ENCODE assay signal across 7 mouse cellular contexts in genomic region chr14:24841715-24842496, GRCm38 (mm10).
DNase-seq lines count a peak whose midpoint lies in the region; ATAC-seq and TF ChIP-seq lines count a peak whose summit lies in the region.

No protein-coding gene starts in this region.

- peaks cover 19% of the 10 kb centered on the region for H3K4me1 ChIP-seq in olfactory bulb, adult 2 months (ENCODE audit: control insufficient read depth, insufficient read depth, low read length)

- intact Hi-C loops in gastrocnemius, postnatal 36 days (cut with DNase I) = no loop called here

- no peak overlapping the region for H3K4me3 ChIP-seq in olfactory bulb, adult 2 months (ENCODE audit: insufficient read depth, low read depth, low read length)

- peak; percentile 89 for ATAC-seq in frontal cortex, adult (ENCODE audit: low TSS enrichment)

- WGBS in olfactory bulb, adult 2 months = 24% methylated on average over 17 of the region's 17 CpGs

- peak overlapping the region; percentile 16; the same call in 1 of the 2 replicates for H3K27ac ChIP-seq in olfactory bulb, adult 2 months (ENCODE audit: insufficient read depth, low read depth, low read length)

- TF ChIP-seq POLR2A in olfactory bulb, adult 2 months (IDR thresholded peaks at IDR 0.05; ENCODE audit: insufficient read depth, low read depth, low read length) = no peak

- no peak for TF ChIP-seq CTCF in olfactory bulb, adult 2 months (IDR thresholded peaks at IDR 0.05; ENCODE audit: insufficient read depth, low read depth, low read length)

- DNase-seq in cerebellum, postnatal 4 days (ENCODE audit: low spot score in 2 of 2) = peak; percentile 38 to 72
- DNase-seq in left cerebral cortex, adult 8-10 months (ENCODE audit: low spot score in 2 of 2) = peak; percentile 72 to 88
- DNase-seq in gastrocnemius, postnatal 36 days = no peak
- DNase-seq in B cell, adult 2 months = no peak
- no peak for DNase-seq in lung, postnatal 10 days

Comparison
In these comparisons a context has a peak if more than half of its experiments do, and no peak if none do; other contexts are left out.
1. DNase-seq: peak in cerebellum, postnatal 4 days (2 of 2) and left cerebral cortex, adult 8-10 months (2 of 2); none in gastrocnemius, postnatal 36 days (0 of 2), B cell, adult 2 months (0 of 2) and lung, postnatal 10 days (single experiment).